Mouse (Mus musculus): Measurements from ENCODE around the gene Cdc42bpb. TPM values are rescaled to one million over a fixed set of nuclear protein-coding genes. Genes with fewer than 3 reads are reported as not detected.

Gene Cdc42bpb
- polyA plus RNA-seq, 1 experiment from 2014 or later, result 103 TPM

GRCm38 (mm10) chr12:111343956-111344355 lies 33.6 kb downstream of the Cdc42bpb start:
- H3K27me3 ChIP-seq, result no peaks in the 10 kb centered on the region
- ATAC-seq (no peak), DNase-seq (ENCODE audit: low read depth, low spot score) (no peak)
- TF ChIP-seq CTCF (IDR thresholded peaks at IDR 0.05), result no peak
- in situ Hi-C loops (cut with MboI; ENCODE audit: low pct_unique_long_range_greater_than_20kb), result no loop called here
- ChIA-PET POLR2A (no interaction called here), CTCF (interaction anchor here (0.9 to 1.4 kb wide), 2 partner anchors 8 to 26 kb away, joined by 3 to 4 read pairs; no protein-coding TSS in a partner anchor)

DNA sequence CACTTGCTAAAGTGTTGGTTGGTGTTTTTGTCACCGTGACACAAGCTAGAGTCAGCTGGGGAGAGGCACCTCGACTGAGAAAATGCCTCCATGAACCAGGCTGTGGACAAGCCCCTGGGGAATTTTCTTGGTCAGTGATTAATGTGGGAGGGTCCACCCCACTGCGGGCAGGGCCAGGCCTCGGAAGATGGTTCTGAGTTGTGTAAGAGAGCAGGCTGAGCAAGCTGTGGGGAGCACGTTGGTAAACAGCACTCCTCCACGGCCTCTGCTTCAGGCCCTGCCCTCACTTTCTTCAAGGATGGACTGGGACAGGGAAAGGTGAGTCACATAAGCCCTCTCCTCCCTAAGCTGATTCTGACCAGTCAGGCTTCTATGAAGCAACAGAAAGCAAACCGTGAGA lies 36.8 kb downstream of the Cdc42bpb start:
- POLR2A ChIA-PET, result no interaction called here
- TF ChIP-seq CTCF (IDR thresholded peaks at IDR 0.05), result no peak
- ATAC-seq, result peak; percentile 85
- in situ Hi-C loops (cut with MboI; ENCODE audit: low pct_unique_long_range_greater_than_20kb), result no loop called here
- CTCF ChIA-PET, result interaction anchor here (1.0 to 1.1 kb wide), 2 partner anchors 20 to 26 kb away, joined by 3 read pairs; no protein-coding TSS in a partner anchor
- H3K27me3 ChIP-seq, result no peaks in the 10 kb centered on the region
- DNase-seq (ENCODE audit: low read depth, low spot score), result peak; percentile 72

DNA sequence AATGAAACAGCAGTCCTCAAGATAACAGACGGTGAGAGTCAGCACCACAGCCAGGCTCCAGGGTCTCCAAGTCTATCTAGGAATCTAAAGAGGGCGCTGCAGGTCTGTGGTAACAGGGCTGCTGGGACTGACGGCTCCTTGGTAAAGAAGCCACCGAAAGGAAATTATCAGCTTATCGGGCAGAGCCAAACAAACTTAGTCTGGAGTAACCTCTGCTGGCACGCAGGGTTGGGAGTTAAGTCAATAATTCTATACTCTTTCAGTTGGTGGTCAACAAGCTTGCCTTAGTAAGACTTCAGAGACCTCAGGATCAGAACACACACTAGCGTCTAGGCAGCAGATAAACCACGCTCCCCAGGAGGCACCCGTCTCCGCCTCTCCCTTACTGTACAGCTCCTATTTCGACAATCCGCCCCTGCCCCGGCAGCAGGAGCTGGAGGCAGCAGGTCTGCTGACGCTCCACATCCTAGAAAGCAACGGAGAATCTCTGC lies 39.6 kb downstream of the Cdc42bpb start:
- in situ Hi-C loops (cut with MboI; ENCODE audit: low pct_unique_long_range_greater_than_20kb), result no loop called here
- ATAC-seq, result no peak
- CTCF ChIA-PET, result interaction anchor here (1.5 kb wide), 1 partner anchor 14 kb away, joined by 3 read pairs; no protein-coding TSS in a partner anchor
- H3K27me3 ChIP-seq, result no peaks in the 10 kb centered on the region
- no peak for DNase-seq (ENCODE audit: low read depth, low spot score)
- no peak for TF ChIP-seq CTCF (IDR thresholded peaks at IDR 0.05)
- POLR2A ChIA-PET, result no interaction called here

- ATAC-seq, result no peak
- no peaks in the 10 kb centered on the region for H3K27me3 ChIP-seq
- in situ Hi-C loops (cut with MboI; ENCODE audit: low pct_unique_long_range_greater_than_20kb), result no loop called here
- DNase-seq (ENCODE audit: low read depth, low spot score), result no peak
- no peak for TF ChIP-seq CTCF (IDR thresholded peaks at IDR 0.05)
- ChIA-PET CTCF (no interaction called here), POLR2A (no interaction called here)
Measured at GRCm38 (mm10) chr12:111333020-111333605, 44.4 kb downstream of the Cdc42bpb start.

GRCm38 (mm10) chr12:111332443-111332842 lies 45.1 kb downstream of the Cdc42bpb start:
- no peak for ATAC-seq
- DNase-seq (ENCODE audit: low read depth, low spot score), result no peak
- ChIA-PET CTCF (no interaction called here), POLR2A (no interaction called here)
- H3K27me3 ChIP-seq, result no peaks in the 10 kb centered on the region
- no peak for TF ChIP-seq CTCF (IDR thresholded peaks at IDR 0.05)
- in situ Hi-C loops (cut with MboI; ENCODE audit: low pct_unique_long_range_greater_than_20kb), result no loop called here

DNA sequence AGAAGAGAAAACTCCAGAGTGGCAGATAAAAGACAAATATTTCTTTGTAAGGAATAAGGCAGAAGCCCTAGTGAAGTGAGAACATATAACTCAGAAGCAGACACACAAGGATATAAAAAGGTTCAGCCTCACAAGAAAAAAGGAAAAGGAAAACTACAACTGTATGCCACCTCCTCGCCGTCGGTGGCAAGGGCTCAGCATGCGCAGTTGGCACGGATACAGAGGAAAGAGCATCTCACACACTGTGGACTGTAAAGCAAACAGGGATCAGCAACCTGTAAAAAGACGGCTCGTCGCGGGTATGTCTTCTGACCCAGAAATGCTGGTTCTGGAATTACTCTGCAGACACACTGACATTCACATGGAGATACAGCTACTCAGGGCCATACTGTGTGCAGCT lies 45.9 kb downstream of the Cdc42bpb start:
- H3K27me3 ChIP-seq, result no peaks in the 10 kb centered on the region
- TF ChIP-seq CTCF (IDR thresholded peaks at IDR 0.05), result no peak
- ChIA-PET POLR2A (no interaction called here), CTCF (no interaction called here)
- DNase-seq (ENCODE audit: low read depth, low spot score) (no peak), ATAC-seq (no peak)
- in situ Hi-C loops (cut with MboI; ENCODE audit: low pct_unique_long_range_greater_than_20kb), result no loop called here

- DNase-seq (ENCODE audit: low read depth, low spot score) (no peak), ATAC-seq (no peak)
- in situ Hi-C loops (cut with MboI; ENCODE audit: low pct_unique_long_range_greater_than_20kb), result no loop called here
- H3K27me3 ChIP-seq, result no peaks in the 10 kb centered on the region
- no peak for TF ChIP-seq CTCF (IDR thresholded peaks at IDR 0.05)
- POLR2A ChIA-PET, result no interaction called here
- CTCF ChIA-PET, result interaction anchor here (1.0 to 1.6 kb wide), 3 partner anchors 10 to 199 kb away, joined by 3 to 4 read pairs (median 3); no protein-coding TSS in a partner anchor
Measured at GRCm38 (mm10) chr12:111329281-111329680, 48.2 kb downstream of the Cdc42bpb start.

GRCm38 (mm10) chr12:111328360-111328759 lies 49.2 kb downstream of the Cdc42bpb start:
- H3K27me3 ChIP-seq, result no peaks in the 10 kb centered on the region
- ATAC-seq (no peak), DNase-seq (ENCODE audit: low read depth, low spot score) (no peak)
- TF ChIP-seq CTCF (IDR thresholded peaks at IDR 0.05), result no peak
- CTCF ChIA-PET, result interaction anchor here (1.0 to 1.6 kb wide), 3 partner anchors 11 to 200 kb away, joined by 3 to 4 read pairs (median 3); no protein-coding TSS in a partner anchor
- in situ Hi-C loops (cut with MboI; ENCODE audit: low pct_unique_long_range_greater_than_20kb), result no loop called here
- POLR2A ChIA-PET, result interaction anchor here (0.7 kb wide), 1 partner anchor 14 kb away, joined by 7 read pairs; no protein-coding TSS in a partner anchor

DNA sequence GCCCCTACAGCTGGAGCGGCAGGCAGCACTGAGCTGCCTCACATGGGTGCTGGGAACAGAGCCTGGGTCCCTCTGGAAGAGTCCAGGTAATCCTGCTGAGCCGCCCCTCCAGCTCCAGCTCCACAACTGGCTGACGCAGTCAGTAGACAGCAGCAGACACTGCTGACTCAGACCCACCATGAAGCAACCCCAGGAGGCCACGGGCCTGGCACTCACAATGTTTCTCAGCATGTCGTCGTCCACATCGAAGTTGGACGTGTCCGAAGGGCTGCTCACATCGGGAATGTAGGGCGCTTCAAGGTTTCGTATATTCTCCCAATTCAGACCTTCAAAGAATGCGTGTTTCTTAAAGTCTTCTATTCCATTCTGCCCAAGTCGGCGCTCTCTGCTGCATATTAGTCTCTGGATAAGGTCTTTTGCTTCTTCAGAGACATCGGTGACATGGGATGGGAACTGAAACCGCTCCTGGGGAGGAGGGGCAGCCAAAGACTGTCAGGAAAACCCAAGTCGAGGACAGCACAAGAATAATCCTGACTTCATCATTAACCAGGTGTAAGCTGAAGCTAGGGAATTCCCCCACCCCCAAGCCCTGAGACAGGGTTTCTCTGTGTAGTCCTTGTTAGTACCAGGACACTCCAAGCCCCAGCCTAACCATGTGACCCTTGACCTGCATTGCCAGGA lies 51.6 kb downstream of the Cdc42bpb start:
- POLR2A ChIA-PET, result no interaction called here
- H3K27me3 ChIP-seq, result no peaks in the 10 kb centered on the region
- DNase-seq (ENCODE audit: low read depth, low spot score), result no peak
- TF ChIP-seq CTCF (IDR thresholded peaks at IDR 0.05), result no peak
- CTCF ChIA-PET, result no interaction called here
- in situ Hi-C loops (cut with MboI; ENCODE audit: low pct_unique_long_range_greater_than_20kb), result no loop called here
- ATAC-seq, result no peak

DNA sequence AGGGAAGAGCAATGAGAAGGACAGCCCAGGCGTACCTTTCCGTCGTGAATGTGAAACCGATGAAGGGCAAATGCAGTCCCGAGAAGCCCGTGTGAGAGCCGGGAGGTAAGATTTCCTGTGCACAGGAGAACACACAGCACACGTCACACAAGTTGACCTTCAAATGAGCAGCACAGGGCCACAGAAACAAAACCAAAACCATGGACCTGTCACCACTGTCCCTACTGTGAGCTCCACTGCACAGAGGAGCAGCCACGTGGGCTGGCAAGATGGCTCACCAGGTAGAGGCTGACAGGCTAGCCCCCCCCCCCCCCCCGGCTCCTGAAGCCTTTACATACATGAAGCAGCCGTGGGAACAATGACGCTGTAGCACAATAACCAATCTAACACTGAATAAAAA lies 52.6 kb downstream of the Cdc42bpb start:
- POLR2A ChIA-PET, result no interaction called here
- DNase-seq (ENCODE audit: low read depth, low spot score), result no peak
- in situ Hi-C loops (cut with MboI; ENCODE audit: low pct_unique_long_range_greater_than_20kb), result no loop called here

GRCm38 (mm10) chr12:111324536-111324935 lies 53.0 kb downstream of the Cdc42bpb start:
- no peak for TF ChIP-seq CTCF (IDR thresholded peaks at IDR 0.05)
- DNase-seq (ENCODE audit: low read depth, low spot score) (no peak), ATAC-seq (no peak)
- CTCF ChIA-PET, result interaction anchor here (1.3 kb wide), 1 partner anchor 11 kb away, joined by 4 read pairs; no protein-coding TSS in a partner anchor
- no peaks in the 10 kb centered on the region for H3K27me3 ChIP-seq
- POLR2A ChIA-PET, result no interaction called here
- in situ Hi-C loops (cut with MboI; ENCODE audit: low pct_unique_long_range_greater_than_20kb), result no loop called here

More for the DNA sequence above, 52.6 kb downstream of the Cdc42bpb start:
- ATAC-seq, result no peak
- no peaks in the 10 kb centered on the region for H3K27me3 ChIP-seq
- no peak for TF ChIP-seq CTCF (IDR thresholded peaks at IDR 0.05)
- CTCF ChIA-PET, result interaction anchor here (1.3 kb wide), 1 partner anchor 11 kb away, joined by 4 read pairs; no protein-coding TSS in a partner anchor
